Mouse (Mus musculus) gastrocnemius, adult 8-10 months (tissue): ENCODE data around the gene Runx2. TPM values are rescaled to one million over a fixed set of nuclear protein-coding genes. Genes with fewer than 3 reads are reported as not detected.

Experiments
- DNase-seq, 2 experiments: peaks; one replicate each; pipeline ENCODE4 v3.0.0; 2022; ENCODE audit warnings: low spot score in 2 of 2
- total RNA-seq, 4 experiments: library from RNA; stranded (reverse); gene quantifications; 2 replicates each; pipeline ENCODE4 v1.2.4; 2022

Gene Runx2
- total RNA-seq, 4 experiments from 2014 or later = 0.24 to 0.63 (median 0.42) TPM

GRCm38 (mm10) chr17:44545141-44545813 is 269.3 kb downstream of the Runx2 start:
- DNase-seq = no peak

- DNase-seq = no peak
Observed at GRCm38 (mm10) chr17:44542706-44543105, 271.9 kb downstream of the Runx2 start.

GRCm38 (mm10) chr17:44540699-44541098 is 273.9 kb downstream of the Runx2 start:
- no peak for DNase-seq

- DNase-seq = no peak
Observed at GRCm38 (mm10) chr17:44538921-44539320, 275.7 kb downstream of the Runx2 start.

- peak in 1 of 2 experiments; percentile 23 for DNase-seq
Observed at GRCm38 (mm10) chr17:44530000-44530399, 284.6 kb downstream of the Runx2 start.

- DNase-seq = no peak
Observed at GRCm38 (mm10) chr17:44528617-44529016, 286.0 kb downstream of the Runx2 start.

GRCm38 (mm10) chr17:44524146-44524545 is 290.5 kb downstream of the Runx2 start:
- DNase-seq = no peak

GRCm38 (mm10) chr17:44522906-44523305 is 291.7 kb downstream of the Runx2 start:
- no peak for DNase-seq

GRCm38 (mm10) chr17:44520122-44521075 is 294.2 kb downstream of the Runx2 start:
- no peak for DNase-seq

GRCm38 (mm10) chr17:44519356-44519755 is 295.2 kb downstream of the Runx2 start:
- DNase-seq = no peak

- no peak for DNase-seq
Observed at GRCm38 (mm10) chr17:44518156-44518555, 296.4 kb downstream of the Runx2 start.

- no peak for DNase-seq
Observed at GRCm38 (mm10) chr17:44508198-44508715, 306.3 kb downstream of the Runx2 start.

GRCm38 (mm10) chr17:44507741-44508140 is 306.9 kb downstream of the Runx2 start:
- DNase-seq = no peak

GRCm38 (mm10) chr17:44506524-44506923 is 308.1 kb downstream of the Runx2 start:
- DNase-seq = no peak

GRCm38 (mm10) chr17:44504794-44505317 is 309.7 kb downstream of the Runx2 start:
- DNase-seq = peak; percentile 26 to 52

- DNase-seq = no peak
Observed at GRCm38 (mm10) chr17:44502176-44502575, 312.4 kb downstream of the Runx2 start.

GRCm38 (mm10) chr17:44500306-44500899 is 314.2 kb downstream of the Runx2 start:
- DNase-seq = peak; percentile 32 to 42

GRCm38 (mm10) chr17:44490164-44490794 is 324.3 kb downstream of the Runx2 start:
- no peak for DNase-seq

- no peak for DNase-seq
Observed at GRCm38 (mm10) chr17:44489346-44489745, 325.3 kb downstream of the Runx2 start.

GRCm38 (mm10) chr17:44487514-44488244 is 326.9 kb downstream of the Runx2 start:
- DNase-seq = no peak
